20 mouse cellular contexts compared by ENCODE assay signal in genomic region chr9:5496837-5497236, GRCm38 (mm10).
DNase-seq lines count a peak whose midpoint lies in the region; ATAC-seq and TF ChIP-seq lines count a peak whose summit lies in the region.
"Had no signal": no experiment of that assay in that cellular context is flagged by ENCODE, and none has a peak within 500 bp of the region (broad histone marks: within the 10 kb centered on the region; RNA-seq: fewer than 3 reads in every experiment).

No protein-coding gene starts in this region.

- H3K27me3 ChIP-seq in intestine, embryonic 16.5 days (replicated peaks; ENCODE audit: control insufficient read depth, insufficient read depth, low read length), result no peaks in the 10 kb centered on the region
- H3K27me3 ChIP-seq in hindbrain, embryonic 11.5 days (ENCODE audit: control insufficient read depth, insufficient read depth, low read length), result no peaks in the 10 kb centered on the region
- H3K27me3 ChIP-seq: embryonic facial prominence, embryonic 12.5 days had no signal

- H3K4me1 ChIP-seq in intestine, embryonic 16.5 days (ENCODE audit: control insufficient read depth, insufficient read depth, low read length), result no peaks in the 10 kb centered on the region
- H3K4me1 ChIP-seq in hindbrain, embryonic 11.5 days (replicated peaks; ENCODE audit: control insufficient read depth, insufficient read depth, low read length), result no peaks in the 10 kb centered on the region
- H3K4me1 ChIP-seq: embryonic facial prominence, embryonic 12.5 days; hindbrain, embryonic 10.5 days had no signal

- peak; percentile 98 for ATAC-seq in frontal cortex, adult (ENCODE audit: low TSS enrichment)
- no peak for ATAC-seq in intestine, embryonic 16.5 days
- no peak for ATAC-seq in hindbrain, embryonic 11.5 days (ENCODE audit: low FRiP score)
- ATAC-seq: lung, postnatal 0 days had no signal

- no peak for TF ChIP-seq CTCF in left cerebral cortex, adult 2 months (IDR thresholded peaks at IDR 0.05)

- no peak for DNase-seq in frontal cortex, postnatal 25 days (ENCODE audit: low spot score in 2 of 2)
- peak; percentile 15 to 25 for DNase-seq in right cerebral cortex, adult 2 months (ENCODE audit: low spot score in 2 of 2)
- DNase-seq in right cerebral cortex, postnatal 4 days, result no peak
- no peak for DNase-seq in left cerebral cortex, adult 2 months (ENCODE audit: extremely low spot score in 1 of 2, low spot score in 2 of 2)
- DNase-seq in hindbrain, embryonic 11.5 days (ENCODE audit: low spot score), result no peak
- DNase-seq: adrenal gland, postnatal 36 days; B cell, adult 2 months; cerebellum, adult 9-10 months; kidney, adult 9 months; kidney, postnatal 25 days; liver; retina, postnatal 1 day; thymus, adult 18-20 months had no signal

- H3K9ac ChIP-seq in intestine, embryonic 16.5 days (ENCODE audit: low read depth, low read length), result no peak overlapping the region
- no peak overlapping the region for H3K9ac ChIP-seq in hindbrain, embryonic 11.5 days (ENCODE audit: low read depth, low read length)
- H3K9ac ChIP-seq: embryonic facial prominence, embryonic 12.5 days had no signal

- intact Hi-C loops in left cerebral cortex, adult 2 months (cut with DNase I), result loop anchor here (5.0 to 10.0 kb wide), 3 partner anchors 135 to 962 kb away; partner anchors contain the start of gene Gria4

- H3K9me3 ChIP-seq in intestine, embryonic 16.5 days (ENCODE audit: control insufficient read depth, low read length), result no peaks in the 10 kb centered on the region
- no peaks in the 10 kb centered on the region for H3K9me3 ChIP-seq in hindbrain, embryonic 11.5 days (ENCODE audit: control insufficient read depth, low read length)
- H3K9me3 ChIP-seq: embryonic facial prominence, embryonic 12.5 days; hindbrain, embryonic 10.5 days had no signal

- H3K4me2 ChIP-seq in intestine, embryonic 16.5 days (ENCODE audit: low read depth, low read length), result no peak overlapping the region
- no peak overlapping the region for H3K4me2 ChIP-seq in hindbrain, embryonic 11.5 days (replicated peaks; ENCODE audit: low read depth, low read length)
- H3K4me2 ChIP-seq: embryonic facial prominence, embryonic 12.5 days; midbrain, embryonic 11.5 days had no signal

- WGBS in intestine, embryonic 16.5 days, result 76% methylated on average over 2 of the region's 2 CpGs
- WGBS in hindbrain, embryonic 11.5 days, result 71% methylated on average over 2 of the region's 2 CpGs

- no peaks in the 10 kb centered on the region for H3K36me3 ChIP-seq in intestine, embryonic 16.5 days (ENCODE audit: control insufficient read depth, insufficient read depth, low read length)
- H3K36me3 ChIP-seq in hindbrain, embryonic 11.5 days (ENCODE audit: control insufficient read depth, insufficient read depth, low read length), result no peaks in the 10 kb centered on the region
- H3K36me3 ChIP-seq: embryonic facial prominence, embryonic 12.5 days; hindbrain, embryonic 10.5 days had no signal

- H3K4me3 ChIP-seq in left cerebral cortex, adult 2 months, result no peak overlapping the region
- H3K4me3 ChIP-seq in intestine, embryonic 16.5 days (ENCODE audit: low read length), result no peak overlapping the region
- H3K4me3 ChIP-seq in hindbrain, embryonic 11.5 days (ENCODE audit: low read depth, low read length), result no peak overlapping the region
- H3K4me3 ChIP-seq: embryonic facial prominence, embryonic 12.5 days; erythroblast, embryonic 14.5 days; hindbrain, embryonic 10.5 days had no signal

- peak overlapping the region; percentile 76 for H3K27ac ChIP-seq in left cerebral cortex, adult 2 months
- no peak overlapping the region for H3K27ac ChIP-seq in intestine, embryonic 16.5 days (ENCODE audit: low read length)
- H3K27ac ChIP-seq in hindbrain, embryonic 11.5 days (ENCODE audit: low read depth, low read length), result no peak overlapping the region
- H3K27ac ChIP-seq: embryonic facial prominence, embryonic 12.5 days; hindbrain, embryonic 10.5 days had no signal

Comparison
In these comparisons a context has a peak if more than half of its experiments do, and no peak if none do; other contexts are left out.
1. DNase-seq: peak in right cerebral cortex, adult 2 months (2 of 2); none in frontal cortex, postnatal 25 days (0 of 2), right cerebral cortex, postnatal 4 days (single experiment), left cerebral cortex, adult 2 months (0 of 2) and hindbrain, embryonic 11.5 days (single experiment).